Mouse (Mus musculus) lung, adult 2 months (tissue): ENCODE measurements at regions not wholly inside any gene's neighbourhood (a gene's known extent, or its start where the extent isn't known, plus 50 kb on each side); places are given as distances from the start of the nearest gene placed in this dataset.

Source experiments
- DNase-seq: peaks from one replicate; pipeline ENCODE4 v3.0.0; 2022
- H3K4me1 ChIP-seq: fragments of 200-500 bp; 2 replicates; pipeline ENCODE4 v1.6.1; 2011; ENCODE audit warnings: low read length; ENCODE audit not compliant: control insufficient read depth, insufficient read depth
- H3K4me3 ChIP-seq: fragments of 200-500 bp; replicated peaks from 2 replicates; pipeline ENCODE3; 2011; ENCODE audit warnings: low read depth, mild to moderate bottlenecking, control low read depth, low read length; ENCODE audit errors: extremely low read depth
- CTCF ChIP-seq: fragments of 200-500 bp; IDR thresholded peaks from 2 replicates; pipeline ENCODE4 v1.5.1; 2011; ENCODE audit warnings: mild to moderate bottlenecking, low read length, control low read depth; ENCODE audit not compliant: insufficient read depth
- POLR2A ChIP-seq: fragments of 200-500 bp; IDR thresholded peaks from 2 replicates; pipeline ENCODE4 v1.6.1; 2011; ENCODE audit warnings: low read depth, mild to moderate bottlenecking, control low read depth, low read length, borderline replicate concordance; ENCODE audit errors: extremely low read depth
- WGBS: fragments of 180-500 bp; shearing (Covaris S2); methylation state at CpG from one replicate; pipeline ENCODE4 v1.1.7; 2018; 5-methylcytosine and 5-hydroxymethylcytosine counted together

DNA sequence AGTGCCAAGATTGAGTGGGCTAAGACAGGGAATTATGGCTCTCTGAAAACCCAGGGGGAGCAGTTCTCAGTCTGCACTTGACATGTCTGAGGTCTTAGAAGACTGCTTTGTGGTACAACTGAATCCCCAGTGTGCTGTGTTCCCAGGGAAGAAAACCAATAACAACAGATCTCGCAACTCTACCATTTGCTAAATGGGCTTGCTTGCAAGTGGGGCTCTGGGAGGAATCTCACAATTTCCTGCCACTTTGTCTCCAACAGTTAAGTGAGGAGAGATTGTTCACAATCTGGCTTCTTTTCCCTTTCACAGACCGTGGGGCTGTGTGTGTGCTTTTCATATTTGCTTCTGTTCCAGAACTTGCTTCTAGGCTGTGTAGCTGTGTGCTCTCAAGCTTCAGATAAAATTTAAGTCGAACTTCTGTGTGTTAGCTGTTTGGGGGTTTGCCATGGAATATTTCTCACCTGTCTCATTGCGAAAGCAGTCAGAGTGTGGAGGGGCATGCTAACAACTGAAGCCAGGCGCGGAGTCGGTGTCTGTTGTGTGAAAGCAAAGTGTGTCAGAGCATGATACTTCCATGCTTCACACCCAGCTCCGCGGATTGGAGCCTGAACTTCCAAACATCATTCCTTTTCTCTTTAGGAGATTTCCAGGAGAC lies 108.8 kb upstream of the Col8a1 start:
- TF ChIP-seq CTCF (no peak), POLR2A (no peak)
- WGBS, result 77% methylated on average over 9 of the region's 9 CpGs
- H3K4me1 ChIP-seq, result no peaks in the 10 kb centered on the region
- no peak overlapping the region for H3K4me3 ChIP-seq
- no peak for DNase-seq

- H3K4me3 ChIP-seq, result no peak overlapping the region
- 92% methylated on average over 4 of the region's 4 CpGs for WGBS
- no peak for TF ChIP-seq CTCF
- TF ChIP-seq POLR2A, result no peak
- no peak for DNase-seq
- H3K4me1 ChIP-seq, result no peaks in the 10 kb centered on the region
Observed at GRCm38 (mm10) chr16:57876857-57877256, 122.3 kb upstream of the Col8a1 start.

DNA sequence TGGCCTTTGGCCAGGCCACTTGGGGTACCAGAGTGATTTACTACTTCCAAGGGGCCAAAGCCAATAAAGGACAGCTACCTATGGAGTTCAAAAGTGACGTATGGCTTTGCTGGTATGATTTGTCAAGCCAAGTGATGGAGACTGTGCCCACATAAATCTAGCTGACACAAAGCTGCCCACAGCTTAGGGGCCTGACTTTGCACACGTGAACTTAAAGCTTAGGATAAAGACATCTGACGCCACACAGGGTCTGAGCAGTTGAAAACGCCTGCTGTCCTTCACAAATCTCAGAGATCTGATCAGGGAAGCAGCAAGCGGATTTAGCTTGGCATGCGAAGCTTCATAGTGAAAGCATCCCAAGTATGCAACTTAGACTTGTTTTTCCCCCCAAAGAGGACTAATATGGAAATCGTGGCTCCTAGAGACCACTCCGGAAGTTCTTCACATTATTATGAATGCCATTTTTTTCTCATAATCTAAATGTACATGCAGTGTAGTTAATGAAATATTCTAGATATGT lies 127.1 kb upstream of the Col8a1 start:
- H3K4me1 ChIP-seq, result no peaks in the 10 kb centered on the region
- WGBS, result 74% methylated on average over 8 of the region's 8 CpGs
- H3K4me3 ChIP-seq, result no peak overlapping the region
- TF ChIP-seq POLR2A (no peak), CTCF (no peak)
- DNase-seq, result no peak

DNA sequence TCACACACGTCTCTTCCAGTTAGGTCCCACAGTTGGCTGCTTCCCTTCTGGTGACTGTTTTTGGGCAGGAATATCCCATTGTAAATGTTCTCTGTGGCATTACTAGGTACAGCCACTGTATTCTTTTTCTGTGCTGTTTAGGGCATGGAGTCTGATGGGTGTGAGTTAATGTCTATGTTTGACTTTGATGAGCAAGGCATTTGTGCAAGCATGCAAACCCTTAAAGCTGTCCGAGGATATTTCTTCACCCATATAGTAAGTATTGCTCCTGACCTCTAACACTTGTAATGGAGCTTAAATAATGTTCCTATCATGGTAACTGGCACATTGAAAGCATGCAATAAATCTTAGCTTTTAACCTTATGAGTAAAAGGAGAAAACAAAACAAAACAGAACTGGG lies 133.6 kb upstream of the Col8a1 start:
- WGBS, result 83% methylated on average over 2 of the region's 2 CpGs
- H3K4me1 ChIP-seq, result no peaks in the 10 kb centered on the region
- no peak for DNase-seq
- TF ChIP-seq POLR2A, result no peak
- TF ChIP-seq CTCF, result no peak
- H3K4me3 ChIP-seq, result no peak overlapping the region

GRCm38 (mm10) chr16:57888553-57888952 lies 134.0 kb upstream of the Col8a1 start:
- TF ChIP-seq CTCF, result no peak
- TF ChIP-seq POLR2A, result no peak
- Histone ChIP-seq H3K4me1 (no peaks in the 10 kb centered on the region), H3K4me3 (no peak overlapping the region)
- no peak for DNase-seq
- WGBS, result 51% methylated on average over 2 of the region's 2 CpGs

DNA sequence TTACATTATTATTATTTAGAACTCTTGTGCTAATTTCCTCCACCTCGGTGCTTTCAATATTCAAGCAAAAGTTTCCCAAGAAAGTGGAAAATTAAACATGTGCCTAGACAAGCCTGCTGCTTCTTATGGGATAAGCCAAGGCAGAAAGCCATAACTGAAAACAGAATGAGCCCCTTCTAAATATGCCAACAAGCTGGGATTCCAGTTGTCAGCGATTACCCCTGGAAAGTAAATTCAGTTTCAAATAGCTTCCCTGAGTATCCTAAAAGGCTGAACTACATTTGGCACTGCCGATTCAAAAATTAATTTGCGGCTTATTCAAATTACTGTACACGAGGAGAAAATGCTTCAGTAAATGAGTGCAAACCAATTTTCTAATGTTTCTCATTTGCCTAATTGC lies 135.6 kb upstream of the Col8a1 start:
- Histone ChIP-seq H3K4me1 (no peaks in the 10 kb centered on the region), H3K4me3 (no peak overlapping the region)
- no peak for DNase-seq
- no peak for TF ChIP-seq POLR2A
- TF ChIP-seq CTCF, result no peak
- whole genome bisulfite sequencing, result 85% methylated on average over 5 of the region's 5 CpGs

DNA sequence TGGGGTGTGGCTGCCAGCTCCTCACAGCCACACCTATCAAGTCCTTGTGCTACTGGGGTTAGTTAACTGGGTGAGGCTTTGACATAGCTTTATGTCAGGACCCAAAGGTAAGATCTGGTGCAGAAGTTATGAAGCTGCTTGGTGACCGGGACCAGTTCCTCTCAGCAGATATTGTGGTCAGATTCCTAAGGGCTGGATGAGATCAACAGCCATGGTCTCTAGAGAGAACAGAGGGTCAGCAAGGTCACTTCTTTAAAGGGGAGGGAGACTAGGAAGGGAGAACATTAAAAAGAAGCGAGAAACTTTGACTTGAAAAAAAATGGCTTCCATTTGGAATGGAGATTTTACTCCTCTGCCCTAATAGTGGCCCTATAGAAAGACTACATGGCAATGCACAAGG lies 138.6 kb upstream of the Col8a1 start:
- Histone ChIP-seq H3K4me1 (no peaks in the 10 kb centered on the region), H3K4me3 (no peak overlapping the region)
- TF ChIP-seq CTCF (no peak), POLR2A (no peak)
- 86% methylated on average over 2 of the region's 2 CpGs for WGBS
- DNase-seq, result no peak

- TF ChIP-seq POLR2A (no peak), CTCF (no peak)
- DNase-seq, result no peak
- Histone ChIP-seq H3K4me1 (no peaks in the 10 kb centered on the region), H3K4me3 (no peak overlapping the region)
- 72% methylated on average over 5 of the region's 5 CpGs for WGBS
Observed at GRCm38 (mm10) chr16:57893698-57894352, 139.3 kb upstream of the Col8a1 start.

DNA sequence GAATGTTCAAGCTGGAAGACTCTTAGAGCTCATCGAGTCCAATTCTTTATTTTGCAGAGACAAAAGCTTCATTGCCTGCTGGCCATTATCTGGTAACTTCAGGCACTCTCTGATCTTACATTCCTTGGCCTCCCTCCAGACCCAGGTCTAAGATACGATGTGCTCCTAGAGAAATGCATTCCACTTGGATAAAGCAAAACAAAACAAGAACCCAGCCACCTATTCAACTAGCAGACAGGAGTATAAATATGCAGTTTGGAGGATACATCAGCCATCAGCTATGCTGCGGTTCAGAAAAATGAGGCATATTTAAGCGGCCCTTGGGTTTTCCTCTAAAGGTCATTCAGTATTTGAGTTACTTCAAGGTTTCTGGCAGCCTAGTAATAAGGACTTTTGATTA lies 146.5 kb upstream of the Col8a1 start:
- 67% methylated on average over 4 of the region's 4 CpGs for WGBS
- DNase-seq, result no peak
- Histone ChIP-seq H3K4me1 (no peaks in the 10 kb centered on the region), H3K4me3 (no peak overlapping the region)
- no peak for TF ChIP-seq POLR2A
- TF ChIP-seq CTCF, result no peak

DNA sequence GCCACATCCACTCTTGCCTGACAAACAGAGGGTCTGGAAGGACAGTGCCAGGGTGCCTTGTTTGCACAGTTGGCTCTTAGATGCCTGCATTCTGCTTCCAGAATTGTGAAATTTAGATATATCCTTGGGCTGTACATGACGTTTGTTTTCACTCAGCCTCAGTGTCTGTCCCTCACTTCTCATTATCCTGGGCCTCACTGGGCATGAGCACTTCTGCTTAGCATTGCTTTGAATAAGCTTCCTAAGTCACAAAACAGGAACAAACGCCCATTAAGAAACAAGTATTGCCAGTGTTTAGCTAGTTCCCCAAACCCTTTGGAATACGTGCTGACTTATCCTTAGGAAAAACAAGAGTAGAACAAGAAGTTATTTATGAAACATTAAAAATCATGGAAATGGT lies 148.0 kb upstream of the Col8a1 start:
- H3K4me1 ChIP-seq, result no peaks in the 10 kb centered on the region
- no peak overlapping the region for H3K4me3 ChIP-seq
- 56% methylated on average over 3 of the region's 3 CpGs for WGBS
- DNase-seq, result no peak
- no peak for TF ChIP-seq CTCF
- TF ChIP-seq POLR2A, result no peak
